Mouse (Mus musculus): ENCODE data around the gene Arhgap10. TPM values are rescaled to one million over a fixed set of nuclear protein-coding genes. Genes with fewer than 3 reads are reported as not detected.

Arhgap10 gene
- polyA plus RNA-seq, 1 experiment from 2014 or later, result 28.9 TPM

- peaks cover 8% of the 10 kb centered on the region for H3K36me3 ChIP-seq (ENCODE audit: control insufficient read depth, insufficient read depth, low read length)
- 79% methylated on average over 6 of the region's 6 CpGs for WGBS
- H3K27me3 ChIP-seq (replicated peaks; ENCODE audit: control insufficient read depth, insufficient read depth, low read length), result no peaks in the 10 kb centered on the region
- peak; percentile 73 for ATAC-seq
- no peak overlapping the region for H3K4me2 ChIP-seq (ENCODE audit: low read depth, low read length)
- no peaks in the 10 kb centered on the region for H3K9me3 ChIP-seq (ENCODE audit: control insufficient read depth, low read length)
- H3K27ac ChIP-seq (ENCODE audit: low read length), result no peak overlapping the region
- H3K9ac ChIP-seq (ENCODE audit: low read depth, low read length), result no peak overlapping the region
- H3K4me1 ChIP-seq (ENCODE audit: control insufficient read depth, insufficient read depth, low read length), result peaks cover 8% of the 10 kb centered on the region
- H3K4me3 ChIP-seq (ENCODE audit: low read length), result no peak overlapping the region
These were observed 256.5 kb downstream of the Arhgap10 start for GRCm38 (mm10) chr8:77261215-77261614.

GRCm38 (mm10) chr8:77257085-77257451, 260.7 kb downstream of the Arhgap10 start:
- H3K9ac ChIP-seq (ENCODE audit: low read depth, low read length), result no peak overlapping the region
- H3K4me2 ChIP-seq (ENCODE audit: low read depth, low read length), result no peak overlapping the region
- 95% methylated on average over 12 of the region's 12 CpGs for WGBS
- no peak for ATAC-seq
- H3K4me3 ChIP-seq (ENCODE audit: low read length), result no peak overlapping the region
- H3K9me3 ChIP-seq (ENCODE audit: control insufficient read depth, low read length), result no peaks in the 10 kb centered on the region
- H3K27ac ChIP-seq (ENCODE audit: low read length), result no peak overlapping the region
- H3K4me1 ChIP-seq (ENCODE audit: control insufficient read depth, insufficient read depth, low read length), result peaks cover 5% of the 10 kb centered on the region; the same call in 1 of the 2 replicates
- no peaks in the 10 kb centered on the region for H3K27me3 ChIP-seq (replicated peaks; ENCODE audit: control insufficient read depth, insufficient read depth, low read length)
- H3K36me3 ChIP-seq (ENCODE audit: control insufficient read depth, insufficient read depth, low read length), result peaks cover 8% of the 10 kb centered on the region

DNA sequence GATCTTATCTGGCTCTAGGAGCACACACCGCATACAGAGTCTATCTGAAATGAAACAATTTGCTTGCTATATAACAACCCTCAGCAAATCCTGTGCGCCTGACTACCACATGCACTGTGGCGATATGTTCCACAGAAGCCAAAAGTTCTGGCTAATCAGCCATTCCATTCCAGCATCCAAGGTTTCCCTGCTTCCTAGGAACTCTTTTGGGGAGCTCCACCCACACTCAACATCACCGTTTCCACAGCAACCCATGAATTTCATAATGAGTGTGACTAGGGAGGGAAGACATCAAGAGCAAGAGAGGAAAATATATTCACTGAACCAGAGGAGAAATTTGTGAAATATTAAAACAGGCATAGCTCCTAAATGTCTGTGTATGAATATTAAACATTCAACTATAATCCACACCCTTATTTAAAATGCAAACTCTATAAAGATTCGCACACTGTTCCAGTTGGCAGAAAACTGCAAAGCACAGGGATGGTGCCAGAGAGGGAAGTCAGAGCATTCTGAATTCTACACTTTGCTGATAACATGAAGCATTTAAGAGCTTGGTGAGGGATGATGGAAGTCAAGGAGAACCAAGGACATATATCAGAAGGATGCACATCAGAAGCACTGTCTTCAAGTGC, 261.2 kb downstream of the Arhgap10 start:
- WGBS, result 95% methylated on average over 5 of the region's 5 CpGs
- H3K4me3 ChIP-seq (ENCODE audit: low read length), result no peak overlapping the region
- no peak for ATAC-seq

GRCm38 (mm10) chr8:77254466-77254865, 263.3 kb downstream of the Arhgap10 start:
- peaks cover 8% of the 10 kb centered on the region for H3K36me3 ChIP-seq (ENCODE audit: control insufficient read depth, insufficient read depth, low read length)
- WGBS, result 78% methylated on average over 5 of the region's 5 CpGs
- no peak overlapping the region for H3K4me3 ChIP-seq (ENCODE audit: low read length)
- H3K27me3 ChIP-seq (replicated peaks; ENCODE audit: control insufficient read depth, insufficient read depth, low read length), result no peaks in the 10 kb centered on the region
- H3K4me1 ChIP-seq (ENCODE audit: control insufficient read depth, insufficient read depth, low read length), result no peaks in the 10 kb centered on the region
- no peak overlapping the region for H3K27ac ChIP-seq (ENCODE audit: low read length)
- H3K9ac ChIP-seq (ENCODE audit: low read depth, low read length), result no peak overlapping the region
- no peak for ATAC-seq
- H3K9me3 ChIP-seq (ENCODE audit: control insufficient read depth, low read length), result no peaks in the 10 kb centered on the region
- no peak overlapping the region for H3K4me2 ChIP-seq (ENCODE audit: low read depth, low read length)

More for the DNA sequence above, 261.2 kb downstream of the Arhgap10 start:
- Histone ChIP-seq H3K4me1 (ENCODE audit: control insufficient read depth, insufficient read depth, low read length) (0 out of 2 replicates have a peak, but pooled peaks cover 3% of the 10 kb centered on the region), H3K36me3 (ENCODE audit: control insufficient read depth, insufficient read depth, low read length) (peaks cover 8% of the 10 kb centered on the region), H3K9me3 (ENCODE audit: control insufficient read depth, low read length) (no peaks in the 10 kb centered on the region), H3K4me2 (ENCODE audit: low read depth, low read length) (no peak overlapping the region), H3K27ac (ENCODE audit: low read length) (no peak overlapping the region), H3K27me3 (replicated peaks; ENCODE audit: control insufficient read depth, insufficient read depth, low read length) (no peaks in the 10 kb centered on the region), H3K9ac (ENCODE audit: low read depth, low read length) (no peak overlapping the region)

DNA sequence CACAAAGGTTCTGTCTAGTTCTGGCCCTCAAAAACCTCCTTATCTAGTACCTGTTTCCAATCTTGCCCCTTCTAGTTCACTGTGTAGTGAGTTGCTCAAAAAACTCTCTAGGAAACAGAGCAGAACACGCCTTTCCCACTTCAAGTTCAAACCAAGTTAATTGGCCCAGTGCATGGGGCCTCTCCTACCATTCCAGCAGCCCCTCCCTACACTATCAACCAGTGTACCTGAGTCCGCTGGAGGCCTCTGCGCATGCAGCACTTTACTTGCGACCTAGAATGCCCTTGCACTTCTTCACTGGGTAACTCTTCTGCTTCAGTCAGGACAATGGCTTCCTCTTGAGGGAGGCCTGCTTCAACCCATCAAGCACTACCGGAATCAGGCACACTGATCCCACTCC, 266.6 kb downstream of the Arhgap10 start:
- peak; percentile 91 for ATAC-seq
- Histone ChIP-seq H3K4me3 (ENCODE audit: low read length) (no peak overlapping the region), H3K9ac (ENCODE audit: low read depth, low read length) (no peak overlapping the region), H3K36me3 (ENCODE audit: control insufficient read depth, insufficient read depth, low read length) (peaks cover 11% of the 10 kb centered on the region), H3K4me2 (ENCODE audit: low read depth, low read length) (no peak overlapping the region), H3K4me1 (ENCODE audit: control insufficient read depth, insufficient read depth, low read length) (no peaks in the 10 kb centered on the region), H3K9me3 (ENCODE audit: control insufficient read depth, low read length) (no peaks in the 10 kb centered on the region), H3K27ac (ENCODE audit: low read length) (no peak overlapping the region), H3K27me3 (replicated peaks; ENCODE audit: control insufficient read depth, insufficient read depth, low read length) (no peaks in the 10 kb centered on the region)
- 73% methylated on average over 5 of the region's 5 CpGs for WGBS

GRCm38 (mm10) chr8:77250094-77250493, 267.7 kb downstream of the Arhgap10 start:
- no peak overlapping the region for H3K9ac ChIP-seq (ENCODE audit: low read depth, low read length)
- H3K4me1 ChIP-seq (ENCODE audit: control insufficient read depth, insufficient read depth, low read length), result no peaks in the 10 kb centered on the region
- no peak overlapping the region for H3K4me3 ChIP-seq (ENCODE audit: low read length)
- no peak overlapping the region for H3K27ac ChIP-seq (ENCODE audit: low read length)
- peaks cover 11% of the 10 kb centered on the region for H3K36me3 ChIP-seq (ENCODE audit: control insufficient read depth, insufficient read depth, low read length)
- H3K27me3 ChIP-seq (replicated peaks; ENCODE audit: control insufficient read depth, insufficient read depth, low read length), result no peaks in the 10 kb centered on the region
- no peak for ATAC-seq
- no peaks in the 10 kb centered on the region for H3K9me3 ChIP-seq (ENCODE audit: control insufficient read depth, low read length)
- WGBS, result 89% methylated on average over 3 of the region's 3 CpGs
- H3K4me2 ChIP-seq (ENCODE audit: low read depth, low read length), result no peak overlapping the region

GRCm38 (mm10) chr8:77241381-77241780, 276.4 kb downstream of the Arhgap10 start:
- WGBS, result 80% methylated on average over 3 of the region's 3 CpGs
- ATAC-seq, result no peak
- Histone ChIP-seq H3K27me3 (replicated peaks; ENCODE audit: control insufficient read depth, insufficient read depth, low read length) (no peaks in the 10 kb centered on the region), H3K4me1 (ENCODE audit: control insufficient read depth, insufficient read depth, low read length) (no peaks in the 10 kb centered on the region), H3K36me3 (ENCODE audit: control insufficient read depth, insufficient read depth, low read length) (no peaks in the 10 kb centered on the region), H3K27ac (ENCODE audit: low read length) (no peak overlapping the region), H3K9me3 (ENCODE audit: control insufficient read depth, low read length) (no peaks in the 10 kb centered on the region), H3K9ac (ENCODE audit: low read depth, low read length) (no peak overlapping the region), H3K4me3 (ENCODE audit: low read length) (no peak overlapping the region), H3K4me2 (ENCODE audit: low read depth, low read length) (no peak overlapping the region)

GRCm38 (mm10) chr8:77239462-77239861, 278.3 kb downstream of the Arhgap10 start:
- Histone ChIP-seq H3K27ac (ENCODE audit: low read length) (no peak overlapping the region), H3K9ac (ENCODE audit: low read depth, low read length) (no peak overlapping the region), H3K4me3 (ENCODE audit: low read length) (no peak overlapping the region), H3K4me1 (ENCODE audit: control insufficient read depth, insufficient read depth, low read length) (no peaks in the 10 kb centered on the region), H3K4me2 (ENCODE audit: low read depth, low read length) (no peak overlapping the region), H3K27me3 (replicated peaks; ENCODE audit: control insufficient read depth, insufficient read depth, low read length) (no peaks in the 10 kb centered on the region), H3K9me3 (ENCODE audit: control insufficient read depth, low read length) (no peaks in the 10 kb centered on the region), H3K36me3 (ENCODE audit: control insufficient read depth, insufficient read depth, low read length) (no peaks in the 10 kb centered on the region)
- ATAC-seq, result no peak

GRCm38 (mm10) chr8:77236701-77237100, 281.1 kb downstream of the Arhgap10 start:
- Histone ChIP-seq H3K4me2 (ENCODE audit: low read depth, low read length) (no peak overlapping the region), H3K9me3 (ENCODE audit: control insufficient read depth, low read length) (no peaks in the 10 kb centered on the region), H3K4me1 (ENCODE audit: control insufficient read depth, insufficient read depth, low read length) (peaks cover 2% of the 10 kb centered on the region; the same call in 1 of the 2 replicates), H3K27ac (ENCODE audit: low read length) (no peak overlapping the region), H3K36me3 (ENCODE audit: control insufficient read depth, insufficient read depth, low read length) (no peaks in the 10 kb centered on the region), H3K9ac (ENCODE audit: low read depth, low read length) (no peak overlapping the region), H3K27me3 (replicated peaks; ENCODE audit: control insufficient read depth, insufficient read depth, low read length) (no peaks in the 10 kb centered on the region), H3K4me3 (ENCODE audit: low read length) (no peak overlapping the region)
- 81% methylated on average over 1 of the region's 1 CpGs for WGBS
- no peak for ATAC-seq

- Histone ChIP-seq H3K4me2 (ENCODE audit: low read depth, low read length) (no peak overlapping the region), H3K4me1 (ENCODE audit: control insufficient read depth, insufficient read depth, low read length) (peaks cover 2% of the 10 kb centered on the region; the same call in 1 of the 2 replicates), H3K27ac (ENCODE audit: low read length) (no peak overlapping the region), H3K9me3 (ENCODE audit: control insufficient read depth, low read length) (no peaks in the 10 kb centered on the region), H3K9ac (ENCODE audit: low read depth, low read length) (no peak overlapping the region), H3K4me3 (ENCODE audit: low read length) (no peak overlapping the region), H3K27me3 (replicated peaks; ENCODE audit: control insufficient read depth, insufficient read depth, low read length) (no peaks in the 10 kb centered on the region), H3K36me3 (ENCODE audit: control insufficient read depth, insufficient read depth, low read length) (no peaks in the 10 kb centered on the region)
- 85% methylated on average over 3 of the region's 3 CpGs for WGBS
- no peak for ATAC-seq
These were observed 285.3 kb downstream of the Arhgap10 start for GRCm38 (mm10) chr8:77232411-77232810.

Measured in intestine, embryonic 16.5 days (tissue).